Mouse (Mus musculus) left cerebral cortex, adult 18-20 months (tissue): ENCODE results near the gene Etl4. TPM values are rescaled to one million over a fixed set of nuclear protein-coding genes. Genes with fewer than 3 reads are reported as not detected.

Source experiments
- DNase-seq, 2 experiments: peaks; one replicate each; pipeline ENCODE4 v3.0.0; 2021 to 2022; ENCODE audit warnings: low spot score in 2 of 2, mixed read lengths in 1 of 2
- microRNA-seq, 2 experiments: library from miRNA; unstranded; fragments of <30 nt; microRNA quantifications; one replicate each; pipeline ENCODE4 v1.2.0; 2021
- total RNA-seq, 2 experiments: library from RNA; stranded (reverse); gene quantifications; 2 replicates each; pipeline ENCODE4 v1.2.3; 2021

Etl4 gene
- total RNA-seq, 2 experiments from 2014 or later = 130 to 158 TPM

DNA sequence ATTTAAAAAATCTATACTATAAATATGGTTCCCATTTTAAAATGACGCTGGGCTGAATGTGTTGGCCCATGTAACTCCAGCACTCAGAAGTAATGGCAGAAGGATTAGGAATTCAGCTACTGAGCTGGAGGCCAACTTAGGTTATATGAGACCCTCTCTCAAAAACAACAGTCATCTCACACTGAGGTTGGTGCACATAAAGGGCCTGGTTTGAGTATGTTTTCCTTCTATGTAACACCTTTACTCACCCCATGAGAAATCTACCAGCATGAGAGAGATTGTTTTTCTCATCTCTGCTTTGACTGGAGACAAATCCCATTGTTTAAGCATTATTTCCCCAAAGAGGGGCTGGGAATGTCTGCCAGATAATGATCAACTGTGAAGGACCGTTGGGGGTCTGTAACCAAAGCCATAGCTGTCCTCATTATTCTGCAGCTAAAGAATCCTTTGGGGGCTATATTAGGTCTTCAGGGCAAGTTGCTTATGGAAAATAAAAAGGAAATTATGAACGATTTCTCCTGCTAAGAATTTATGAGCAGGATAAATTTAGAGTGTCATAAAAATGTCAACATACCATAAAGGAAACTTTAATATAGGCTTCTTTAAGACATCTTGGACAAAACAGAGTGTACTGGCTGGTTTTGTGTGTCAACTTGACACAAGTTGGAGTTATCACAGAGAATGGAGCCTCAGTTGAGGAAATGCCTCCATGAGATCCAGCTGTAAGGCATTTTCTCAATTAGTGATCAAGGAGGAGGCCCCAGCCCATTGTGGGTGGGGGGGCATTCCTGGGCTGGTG, 922.2 kb downstream of the Etl4 start:
- no peak for DNase-seq

DNA sequence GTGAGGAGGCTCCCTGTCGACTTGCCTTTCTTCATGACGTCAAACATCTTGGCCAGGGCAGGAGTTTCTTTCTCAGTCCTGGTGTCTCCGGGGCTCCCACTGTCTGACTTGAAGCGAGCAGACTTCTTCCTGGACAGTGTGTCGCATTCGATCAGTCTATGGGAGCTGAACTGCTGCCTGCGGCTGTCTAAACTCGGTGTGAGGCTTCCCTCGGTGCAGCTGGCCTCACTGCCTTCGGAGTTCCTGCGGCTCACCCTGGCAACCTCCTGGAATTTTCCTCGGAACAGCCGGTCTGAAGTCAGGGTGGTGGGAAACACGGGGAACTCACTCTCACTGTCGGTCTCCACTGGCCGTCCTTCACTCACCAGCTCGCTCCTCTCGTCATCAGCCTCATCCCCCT, 939.8 kb downstream of the Etl4 start:
- DNase-seq = no peak

Small RNA genes lying within 50 kb of the gene (microRNA-seq; reads per million reads assigned to microRNA genes)
- 0 reads per million in 2 experiments for gene Gm44457
